Mouse (Mus musculus) ES-CJ7 (cell line): Measurements from ENCODE around the gene Taf3.

Experiments
- DNase-seq: peaks from one replicate; pipeline ENCODE4 v3.0.0; 2011; ENCODE audit warnings: low read depth, low spot score

The Taf3 gene

GRCm38 (mm10) chr2:10010263-10010909 lies 38.0 kb downstream of the Taf3 start:
- peak; percentile 49 for DNase-seq

GRCm38 (mm10) chr2:10009671-10010254 lies 38.6 kb downstream of the Taf3 start:
- DNase-seq, result no peak

- no peak for DNase-seq
Observed at GRCm38 (mm10) chr2:10008593-10008992, 39.8 kb downstream of the Taf3 start.

GRCm38 (mm10) chr2:10004960-10005621 lies 43.3 kb downstream of the Taf3 start:
- no peak for DNase-seq

GRCm38 (mm10) chr2:10003358-10003757 lies 45.0 kb downstream of the Taf3 start:
- DNase-seq, result no peak

GRCm38 (mm10) chr2:10001591-10001990 lies 46.8 kb downstream of the Taf3 start:
- DNase-seq, result no peak

- DNase-seq, result no peak
Observed at GRCm38 (mm10) chr2:9997535-9997934, 50.9 kb downstream of the Taf3 start.

GRCm38 (mm10) chr2:9996111-9996510 lies 52.3 kb downstream of the Taf3 start:
- DNase-seq, result no peak

- DNase-seq, result no peak
Observed at GRCm38 (mm10) chr2:9990690-9991229, 57.6 kb downstream of the Taf3 start.

- DNase-seq, result no peak
Observed at GRCm38 (mm10) chr2:9989649-9990547, 58.5 kb downstream of the Taf3 start.

GRCm38 (mm10) chr2:9988290-9988689 lies 60.1 kb downstream of the Taf3 start:
- DNase-seq, result no peak

GRCm38 (mm10) chr2:9985979-9986447 lies 62.4 kb downstream of the Taf3 start:
- peak; percentile 35 for DNase-seq

- DNase-seq, result no peak
Observed at GRCm38 (mm10) chr2:9982446-9982845, 66.0 kb downstream of the Taf3 start.

GRCm38 (mm10) chr2:9971927-9972326 lies 76.5 kb downstream of the Taf3 start:
- no peak for DNase-seq

- no peak for DNase-seq
Observed at GRCm38 (mm10) chr2:9970579-9970978, 77.8 kb downstream of the Taf3 start.

- no peak for DNase-seq
Observed at GRCm38 (mm10) chr2:9970178-9970577, 78.2 kb downstream of the Taf3 start.

GRCm38 (mm10) chr2:9969734-9970133 lies 78.7 kb downstream of the Taf3 start:
- no peak for DNase-seq

GRCm38 (mm10) chr2:9966634-9967033 lies 81.8 kb downstream of the Taf3 start:
- DNase-seq, result no peak

- DNase-seq, result no peak
Observed at GRCm38 (mm10) chr2:9965608-9966007, 82.8 kb downstream of the Taf3 start.

- DNase-seq, result no peak
Observed at GRCm38 (mm10) chr2:9962871-9963270, 85.5 kb downstream of the Taf3 start.

GRCm38 (mm10) chr2:9961708-9962107 lies 86.7 kb downstream of the Taf3 start:
- no peak for DNase-seq

- DNase-seq, result no peak
Observed at GRCm38 (mm10) chr2:9958011-9958410, 90.4 kb downstream of the Taf3 start.
